Mouse (Mus musculus) brain, embryonic 14.5 days (tissue): ENCODE results near the gene Megf9. TPM values are rescaled to one million over a fixed set of nuclear protein-coding genes. Genes with fewer than 3 reads are reported as not detected.
A peak's percentile ranks its signal among the peaks of the same experiment; 100 is the strongest.

Experiments
- DNase-seq: peaks from one replicate; pipeline ENCODE4 v3.0.0-alpha.2; 2011; ENCODE audit warnings: low read depth
- CTCF ChIP-seq: fragments of 200-500 bp; IDR thresholded peaks from 2 replicates; pipeline ENCODE4 v1.5.1; 2012; ENCODE audit warnings: inconsistent platforms, mild to moderate bottlenecking, moderate library complexity, borderline replicate concordance; ENCODE audit not compliant: insufficient read depth, insufficient read length; ENCODE audit errors: extremely low read depth
- POLR2A ChIP-seq: fragments of 200-500 bp; IDR thresholded peaks from 2 replicates; pipeline ENCODE4 v1.6.1; 2012; ENCODE audit warnings: mild to moderate bottlenecking, inconsistent platforms, borderline replicate concordance; ENCODE audit not compliant: poor library complexity, insufficient read depth, insufficient read length, severe bottlenecking; ENCODE audit errors: extremely low read depth
- polyA plus RNA-seq: library from polyadenylated mRNA; depleted of rRNA; stranded (reverse); fragments of >200 nt; gene quantifications from 2 replicates; pipeline ENCODE4 v1.2.3, GENCODE M21; 2012; rRNA removed

Gene Megf9
- polyA plus RNA-seq, 1 experiment: 35.1 TPM

DNA sequence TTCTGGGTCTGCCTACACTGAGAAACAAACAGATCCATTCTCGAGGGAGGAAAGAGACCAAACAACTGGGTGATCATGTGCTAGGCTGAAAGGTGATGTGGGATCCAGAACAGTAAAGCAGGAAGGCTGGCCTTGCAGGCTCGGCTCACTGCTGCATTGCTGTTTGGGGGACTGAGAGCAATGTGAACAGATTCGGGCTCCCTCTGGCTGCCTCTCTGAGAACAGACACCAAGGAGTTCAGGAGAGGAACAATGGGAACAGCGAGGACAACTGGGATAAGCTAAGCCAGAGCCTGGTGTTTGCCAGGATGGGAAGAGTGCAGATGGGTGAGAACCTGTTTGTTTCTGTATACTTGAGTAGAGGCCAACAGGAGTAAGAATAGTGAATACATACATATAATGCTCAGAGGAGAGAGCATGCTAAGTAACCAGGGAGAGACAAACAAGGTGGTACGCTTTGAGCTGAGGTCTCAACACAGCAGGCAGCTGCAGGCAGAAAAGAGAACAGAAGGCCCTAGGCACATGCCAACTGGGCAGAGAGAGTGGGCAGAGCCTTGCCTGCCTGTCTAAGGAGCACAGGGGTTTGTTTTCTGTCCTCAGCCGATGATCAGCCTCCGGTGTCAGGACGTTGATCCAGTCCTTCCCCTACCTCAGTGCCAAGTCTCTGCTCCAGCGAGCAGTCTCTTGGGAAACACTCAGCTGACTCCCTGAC is 132.5 kb downstream of the Megf9 start:
- DNase-seq: peak; percentile 89
- TF ChIP-seq CTCF (peak; percentile 69), POLR2A (no peak)

DNA sequence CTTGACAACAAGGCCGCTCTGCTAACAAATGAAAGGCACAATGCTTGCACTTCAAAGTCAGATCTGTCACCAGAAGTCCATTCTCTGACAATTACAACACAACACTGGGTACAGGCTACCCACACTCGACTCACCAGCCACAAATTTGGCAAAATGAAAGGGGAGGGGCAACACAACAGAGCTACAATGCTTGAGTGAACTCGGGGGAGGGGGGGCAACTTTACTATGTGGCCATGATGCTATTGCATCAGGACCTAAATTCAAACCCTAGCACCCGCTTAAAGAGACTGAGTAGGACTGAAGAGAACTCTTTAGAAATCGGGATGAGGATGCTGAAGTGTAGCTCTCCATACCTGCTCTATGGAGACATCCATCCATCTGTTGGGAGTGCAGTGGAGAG is 135.3 kb downstream of the Megf9 start:
- DNase-seq: no peak
- TF ChIP-seq POLR2A (no peak), CTCF (no peak)

DNA sequence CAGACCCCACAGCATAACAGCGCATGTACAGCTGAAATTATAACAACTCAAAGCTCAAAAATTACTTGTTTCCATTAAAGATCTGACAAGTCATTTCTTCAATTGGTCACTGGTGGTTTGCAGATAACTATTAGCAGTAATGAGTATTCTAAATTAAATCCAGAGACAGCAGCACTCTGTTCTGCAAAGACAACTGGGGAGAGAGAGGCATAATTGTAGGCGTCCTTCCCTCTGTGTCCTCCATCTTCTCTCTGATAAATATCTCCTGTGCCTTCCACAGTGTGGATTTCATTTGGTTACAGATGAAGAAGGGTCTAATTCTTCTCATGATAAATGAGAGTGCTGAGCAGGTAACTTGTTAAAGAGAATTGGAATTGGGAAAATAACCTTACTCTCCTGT is 135.7 kb downstream of the Megf9 start:
- no peak for DNase-seq
- TF ChIP-seq POLR2A: no peak
- no peak for TF ChIP-seq CTCF

DNA sequence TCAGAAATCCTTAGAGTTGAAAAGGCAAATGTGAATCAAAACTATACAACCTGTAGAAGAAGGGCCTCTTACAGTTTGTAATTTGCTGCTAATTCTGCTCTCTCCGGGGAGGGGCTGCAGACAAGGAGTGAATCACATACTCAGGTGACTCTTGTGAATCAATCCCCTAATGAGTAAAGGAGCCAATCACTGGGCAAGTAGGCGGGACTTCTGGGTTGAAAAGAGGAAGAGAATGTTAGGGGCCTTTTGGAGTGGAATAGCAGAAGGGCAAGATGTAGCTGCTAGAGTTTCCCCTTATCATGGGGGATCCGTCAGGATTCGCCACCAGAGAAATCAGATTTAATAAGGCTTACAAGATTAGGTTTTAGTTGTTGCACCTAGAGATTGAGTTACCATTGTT is 136.7 kb downstream of the Megf9 start:
- DNase-seq: no peak
- TF ChIP-seq CTCF: no peak

DNA sequence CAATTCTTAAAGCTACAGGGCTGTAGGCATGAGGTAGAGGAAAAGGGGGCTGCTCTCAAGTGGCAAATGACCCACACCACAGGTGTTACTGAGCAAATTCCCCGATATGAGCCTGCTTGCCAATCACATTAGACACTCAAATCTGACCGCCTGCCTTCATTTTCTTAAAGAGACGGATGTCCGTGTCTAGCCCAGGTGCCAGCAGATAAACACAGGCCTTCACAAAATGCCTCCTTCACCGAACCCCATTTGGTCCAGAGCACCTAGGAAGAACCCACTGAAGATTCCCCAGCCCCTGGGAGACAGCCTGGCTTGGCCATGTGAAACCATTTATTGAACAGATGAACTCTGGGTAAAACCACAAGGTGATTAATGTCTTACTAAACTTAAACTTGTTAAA is 138.1 kb downstream of the Megf9 start:
- TF ChIP-seq POLR2A (no peak), CTCF (no peak)
- DNase-seq: no peak

DNA sequence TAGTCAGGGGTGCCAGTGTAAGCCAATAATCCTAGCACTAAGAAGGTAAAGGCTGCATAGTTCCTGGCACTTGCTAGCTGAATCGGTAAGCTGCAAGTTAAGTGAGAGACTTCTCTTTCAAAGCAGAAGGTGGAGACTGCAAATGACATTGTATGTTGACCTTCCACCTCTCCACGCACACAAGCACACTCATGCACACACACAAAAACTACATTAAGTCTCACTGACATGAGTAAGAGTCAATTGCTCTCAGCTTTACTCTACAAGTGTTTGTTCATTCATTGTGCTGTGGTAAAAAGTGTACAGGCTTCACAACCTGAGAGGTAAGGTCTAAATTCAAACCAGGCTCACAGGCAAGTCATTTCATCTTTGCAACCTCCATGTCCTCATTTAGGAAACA is 140.1 kb downstream of the Megf9 start:
- TF ChIP-seq CTCF: no peak
- no peak for TF ChIP-seq POLR2A
- no peak for DNase-seq

DNA sequence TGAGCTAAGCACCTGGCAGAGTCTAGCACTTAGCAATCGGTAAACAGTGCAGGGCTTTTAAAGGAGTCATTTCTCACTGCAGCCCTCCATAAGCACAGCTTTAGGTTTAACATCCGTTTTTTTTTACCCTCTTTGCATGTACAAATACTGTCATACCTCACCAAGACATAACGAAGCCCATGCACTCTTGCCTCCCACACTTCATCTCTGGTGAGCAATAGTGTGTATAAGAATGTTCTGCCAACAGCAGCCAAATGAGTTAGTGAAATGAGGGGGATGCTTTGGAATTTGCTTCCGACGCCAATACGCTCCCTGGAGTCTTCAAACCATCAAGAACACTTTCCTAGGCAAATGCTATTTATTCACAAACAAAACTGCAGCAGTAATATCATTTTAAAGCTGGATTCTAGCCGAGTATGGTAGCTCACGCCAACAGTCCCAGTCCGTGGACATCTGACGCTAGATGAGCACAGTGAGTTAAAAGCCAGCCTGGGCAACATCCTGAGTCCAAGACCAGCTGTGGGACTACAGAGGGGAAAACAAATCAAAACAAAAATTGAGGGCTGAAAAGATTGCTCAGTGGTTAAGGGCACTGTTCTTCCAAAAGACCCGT is 142.9 kb downstream of the Megf9 start:
- TF ChIP-seq CTCF (no peak), POLR2A (no peak)
- peak; percentile 21 for DNase-seq

DNA sequence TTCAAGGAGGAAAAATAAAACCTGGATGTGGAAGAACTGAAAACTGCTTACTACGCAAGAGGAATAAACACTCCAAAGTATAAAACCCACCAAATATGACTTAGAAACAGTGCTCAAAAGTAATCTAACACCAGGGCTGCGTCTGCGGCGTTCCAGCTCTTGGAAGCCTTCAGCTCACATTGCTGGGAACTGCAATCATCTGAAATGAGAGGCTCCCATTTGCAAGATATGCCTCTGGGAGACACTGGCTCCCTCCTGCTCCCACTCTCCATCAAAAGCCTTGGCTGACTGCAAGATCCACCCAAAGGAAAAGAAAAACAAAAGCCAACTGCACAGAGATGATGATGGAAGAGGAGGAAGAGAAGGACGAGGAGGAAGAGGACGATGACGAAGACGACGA is 143.7 kb downstream of the Megf9 start:
- no peak for DNase-seq
- TF ChIP-seq POLR2A: no peak

DNA sequence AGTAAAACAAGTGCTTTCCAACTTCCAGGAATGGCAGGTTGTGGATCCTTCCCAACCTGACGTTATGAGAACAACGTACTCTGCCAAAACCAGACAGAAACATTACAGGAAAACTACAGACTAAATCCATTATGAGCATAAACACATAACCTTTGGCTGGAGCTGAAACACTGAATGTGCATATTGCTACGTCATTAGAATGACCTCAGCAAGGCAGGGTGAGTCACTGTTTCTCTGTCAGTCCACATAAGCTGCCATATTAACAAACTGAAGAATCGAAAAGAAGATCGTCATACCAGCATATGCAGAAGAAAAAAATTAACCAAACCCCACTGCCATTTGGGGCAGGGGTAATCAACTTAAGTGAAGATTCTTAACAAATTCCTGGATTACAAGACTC is 148.6 kb downstream of the Megf9 start:
- TF ChIP-seq POLR2A (no peak), CTCF (no peak)
- DNase-seq: no peak

DNA sequence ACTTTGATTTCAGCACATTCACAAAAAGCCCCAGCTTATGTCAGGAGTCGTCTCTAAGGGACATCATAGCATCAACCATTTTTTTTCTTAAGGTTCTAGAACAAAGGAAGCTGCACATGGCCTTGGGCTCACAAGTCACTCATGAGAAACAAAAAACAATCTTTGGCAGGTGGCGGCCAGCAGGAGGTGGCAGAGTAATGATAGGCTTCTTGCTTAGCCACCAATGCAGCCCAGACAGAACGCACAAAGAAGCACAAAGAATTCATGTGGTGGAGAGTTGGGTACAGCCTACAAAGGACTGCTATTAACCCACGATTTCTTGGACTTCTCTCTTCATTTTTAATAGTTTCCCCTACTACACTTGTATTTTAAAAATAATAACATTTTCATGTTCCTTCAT is 157.4 kb downstream of the Megf9 start:
- DNase-seq: peak; percentile 62
- no peak for TF ChIP-seq CTCF
- TF ChIP-seq POLR2A: no peak

Other genes with a start within 250 kb of the Megf9 start
- gene Cdk5rap2, start 124.6 kb downstream of the Megf9 start, polyA plus RNA-seq: 16.1 and 16.2 TPM in 2 replicates